7 mouse cellular contexts compared by ENCODE assay signal in the genomic region with DNA sequence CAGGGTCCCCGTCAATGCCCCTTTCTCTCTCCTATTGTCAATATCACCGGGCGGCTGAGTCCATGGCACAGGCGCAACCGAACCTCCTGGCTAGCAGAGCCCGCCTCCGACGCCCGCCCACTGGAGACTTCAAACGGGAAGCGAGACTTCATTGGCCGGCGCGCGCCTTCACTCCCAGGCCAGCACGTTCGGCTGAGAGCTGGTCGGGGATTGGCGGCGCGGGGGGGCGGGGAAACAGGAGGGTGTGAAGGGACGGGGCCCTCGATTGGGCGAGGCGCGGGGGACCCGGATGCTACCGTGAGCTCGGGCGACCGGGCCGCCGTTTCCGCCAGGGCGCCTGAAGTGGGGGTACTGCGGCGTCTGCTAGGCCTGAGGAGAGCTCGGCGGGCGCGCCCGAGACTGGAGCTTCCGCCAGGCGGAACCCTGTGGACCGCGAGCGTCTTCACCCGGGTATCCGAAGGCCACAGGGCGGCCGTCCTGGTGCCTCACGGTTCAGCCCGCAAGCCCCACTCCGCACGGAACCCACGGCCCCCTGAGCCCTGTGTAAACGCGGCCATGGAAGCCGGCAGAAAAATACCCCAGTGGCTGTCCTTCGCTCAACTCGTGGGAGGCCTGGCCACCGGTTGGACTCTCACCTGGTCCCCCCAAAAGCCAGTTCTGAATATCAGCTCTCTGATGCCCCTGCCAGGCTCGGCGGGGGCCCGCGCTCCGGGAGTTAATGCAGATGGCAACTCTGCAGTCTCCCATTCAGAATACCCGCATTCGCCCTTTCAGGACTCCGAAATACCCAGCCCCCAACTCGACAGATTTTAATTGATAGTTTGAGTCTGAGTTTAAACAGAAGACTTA. TPM values are rescaled to one million over a fixed set of nuclear protein-coding genes. Genes with fewer than 3 reads are reported as not detected.
A peak's percentile ranks its signal among the peaks of the same experiment; 100 is the strongest.
DNase-seq lines count a peak whose midpoint lies in the region; ATAC-seq and TF ChIP-seq lines count a peak whose summit lies in the region.

A gene (minus strand): TSS at position 92 of the 849 bp plus-strand sequence.

- peak within 1 kb of the TSS; percentile 99 for H3K27ac ChIP-seq in embryonic facial prominence, embryonic 10.5 days (replicated peaks)
- peak within 1 kb of the TSS; percentile 95 for H3K27ac ChIP-seq in intestine, postnatal 0 days (ENCODE audit: low read depth, low read length)
- H3K27ac ChIP-seq in midbrain, embryonic 12.5 days (replicated peaks): peak within 1 kb of the TSS; percentile 98
- peak within 1 kb of the TSS; percentile 94 for H3K27ac ChIP-seq in small intestine, adult 2 months (ENCODE audit: insufficient read depth, low read depth, low read length)

- no peaks in the 10 kb centered on the region for H3K27me3 ChIP-seq in embryonic facial prominence, embryonic 10.5 days (replicated peaks; ENCODE audit: low read depth, poor library complexity, severe bottlenecking)
- H3K27me3 ChIP-seq in intestine, postnatal 0 days (replicated peaks; ENCODE audit: control insufficient read depth, insufficient read depth, low read length): no peaks in the 10 kb centered on the region
- no peaks in the 10 kb centered on the region for H3K27me3 ChIP-seq in midbrain, embryonic 12.5 days
- no peaks in the 10 kb centered on the region for H3K27me3 ChIP-seq in small intestine, adult 2 months (ENCODE audit: control insufficient read depth, insufficient read depth, low read length)

- H3K36me3 ChIP-seq in embryonic facial prominence, embryonic 10.5 days (replicated peaks): peaks cover 22% of the 10 kb centered on the region
- H3K36me3 ChIP-seq in intestine, postnatal 0 days (ENCODE audit: control insufficient read depth, insufficient read depth): 0 out of 2 replicates have a peak, but pooled peaks cover 7% of the 10 kb centered on the region
- H3K36me3 ChIP-seq in midbrain, embryonic 12.5 days: peaks cover 14% of the 10 kb centered on the region
- peaks cover 12% of the 10 kb centered on the region for H3K36me3 ChIP-seq in small intestine, adult 2 months (ENCODE audit: control insufficient read depth, insufficient read depth, low read length)

- peak within 1 kb of the TSS; percentile 86 for H3K4me3 ChIP-seq in embryonic facial prominence, embryonic 10.5 days
- peak within 1 kb of the TSS; percentile 95 for H3K4me3 ChIP-seq in intestine, postnatal 0 days (ENCODE audit: low read depth, low read length)
- peak within 1 kb of the TSS; percentile 100 for H3K4me3 ChIP-seq in midbrain, embryonic 12.5 days
- H3K4me3 ChIP-seq in small intestine, adult 2 months (ENCODE audit: low read depth, low read length): peak within 1 kb of the TSS; percentile 97

- H3K9ac ChIP-seq in intestine, postnatal 0 days (ENCODE audit: low read depth, low read length): peak within 1 kb of the TSS; percentile 95
- peak within 1 kb of the TSS; percentile 95 for H3K9ac ChIP-seq in midbrain, embryonic 12.5 days (replicated peaks)

- peaks cover 27% of the 10 kb centered on the region for H3K4me1 ChIP-seq in embryonic facial prominence, embryonic 10.5 days
- H3K4me1 ChIP-seq in intestine, postnatal 0 days (replicated peaks; ENCODE audit: control insufficient read depth, insufficient read depth, low read length): no peaks in the 10 kb centered on the region
- H3K4me1 ChIP-seq in midbrain, embryonic 12.5 days: peaks cover 20% of the 10 kb centered on the region
- peaks cover 4% of the 10 kb centered on the region for H3K4me1 ChIP-seq in small intestine, adult 2 months (ENCODE audit: control insufficient read depth, insufficient read depth, insufficient read length, low read length)

- ATAC-seq in intestine, postnatal 0 days: peak; percentile 99
- peak; percentile 99 for ATAC-seq in midbrain, embryonic 12.5 days (ENCODE audit: low FRiP score, low read depth)

- H3K9me3 ChIP-seq in embryonic facial prominence, embryonic 10.5 days: no peaks in the 10 kb centered on the region
- no peaks in the 10 kb centered on the region for H3K9me3 ChIP-seq in intestine, postnatal 0 days (ENCODE audit: control insufficient read depth)
- no peaks in the 10 kb centered on the region for H3K9me3 ChIP-seq in midbrain, embryonic 12.5 days

- peak; percentile 100 for DNase-seq in adrenal gland, postnatal 10 days
- peak; percentile 100 for DNase-seq in embryonic facial prominence, embryonic 10.5 days (ENCODE audit: low spot score)
- DNase-seq in gonadal fat pad, adult 2 months (ENCODE audit: low read depth): peak; percentile 41
- peak; percentile 100 for DNase-seq in left cerebral cortex, postnatal 4 days

- under 1% methylated on average over 72 of the region's 72 CpGs for WGBS in embryonic facial prominence, embryonic 10.5 days
- WGBS in intestine, postnatal 0 days: under 1% methylated on average over 70 of the region's 72 CpGs
- under 1% methylated on average over 70 of the region's 72 CpGs for WGBS in midbrain, embryonic 12.5 days
- WGBS in small intestine, adult 2 months: under 1% methylated on average over 72 of the region's 72 CpGs

- intact Hi-C loops in left cerebral cortex, postnatal 4 days (cut with DNase I): loop anchor here (5.0 kb wide), 2 partner anchors 41 to 129 kb away; no protein-coding TSS in a partner anchor

- TF ChIP-seq POLR2A in small intestine, adult 2 months (IDR thresholded peaks at IDR 0.05; ENCODE audit: low read depth, low read length): peak; percentile 82

- H3K4me2 ChIP-seq in intestine, postnatal 0 days (replicated peaks; ENCODE audit: low read depth): peak within 1 kb of the TSS; percentile 85
- peak within 1 kb of the TSS; percentile 88 for H3K4me2 ChIP-seq in midbrain, embryonic 12.5 days (replicated peaks)

- TF ChIP-seq CTCF in intestine, postnatal 0 days (IDR thresholded peaks at IDR 0.05; ENCODE audit: low read depth): 0 out of 2 replicates have a peak, but pooled peaks have one; percentile 14
- TF ChIP-seq CTCF in small intestine, adult 2 months (IDR thresholded peaks at IDR 0.05; ENCODE audit: extremely low read depth, insufficient read length, insufficient replicate concordance, low read depth, low read length): 0 out of 2 replicates have a peak, but pooled peaks have one; percentile 8

RNA-seq across cellular contexts. Expression of the gene that starts here (rescaled TPM):
- 10 to 100 TPM; 38.1 to 41.3 TPM for total RNA-seq in adrenal gland, postnatal 10 days (2021)
- polyA plus RNA-seq in embryonic facial prominence, embryonic 10.5 days (2016; fragmentation: Nextera tagmentation; extraction: Ambion mirVana): 13.2 and 14.5 TPM in 2 replicates
- 9.0 and 11.4 TPM in 2 replicates for polyA plus RNA-seq in gonadal fat pad, adult 2 months (2012; rRNA removed)
- 7.3 and 9.2 TPM in 2 replicates for polyA plus RNA-seq in intestine, postnatal 0 days (2015; fragmentation: Nextera tagmentation; extraction: Ambion mirVana)
- 10 to 100 TPM; 93.4 to 94.3 TPM for total RNA-seq in left cerebral cortex, postnatal 4 days (2021)
- polyA plus RNA-seq in midbrain, embryonic 12.5 days (2016; fragmentation: Nextera tagmentation; extraction: Ambion mirVana): 25.3 and 29.1 TPM in 2 replicates
- polyA plus RNA-seq in small intestine, adult 2 months (2012; rRNA removed): 9.9 and 14.2 TPM in 2 replicates

Comparison
In these comparisons a context has a peak if more than half of its experiments do, and no peak if none do; other contexts are left out.
1. Peak in every context shown above with its lines: DNase-seq, ATAC-seq, H3K4me3 ChIP-seq and H3K27ac ChIP-seq.
2. DNase-seq: peak in every context shown above with its lines; median percentile 100 in adrenal gland, postnatal 10 days; 100 in embryonic facial prominence, embryonic 10.5 days; 100 in left cerebral cortex, postnatal 4 days; 41 in gonadal fat pad, adult 2 months.